Mouse (Mus musculus) granulocyte monocyte progenitor cell, adult 5-6 weeks (primary cell): ENCODE results near the gene Cd276. TPM values are rescaled to one million over a fixed set of nuclear protein-coding genes. Genes with fewer than 3 reads are reported as not detected.
"Not testable (repeated sequence)": the region's sequence is repeated elsewhere in the genome, so short reads cannot be mapped to it uniquely, and the experiment has no call there.

ENCODE experiments used
- ATAC-seq: replicated peaks from 2 replicates; pipeline ENCODE4 v1.8.0; 2016; ENCODE audit warnings: mild to moderate bottlenecking, moderate TSS enrichment, inconsistent platforms; ENCODE audit not compliant: poor library complexity, severe bottlenecking
- total RNA-seq, 2 experiments: library from RNA; stranded (forward) in 1 of 2; stranded (reverse) in 1 of 2; fragments of 200-712, 200-1000 nt in 1 of 2; fragments of >200 nt in 1 of 2; fragmentation: Nextera tagmentation in 1 of 2; gene quantifications; 2 replicates each; pipeline ENCODE4 v1.2.3; 2014 to 2017

Gene Cd276
- total RNA-seq (2014; fragmentation: Nextera tagmentation) (not detected in 2 replicates), total RNA-seq (2017) (not detected in 2 replicates)

GRCm38 (mm10) chr9:58554908-58555684 lies at the start of gene Cd276:
Gene Cd276, minus strand, starts transcription at chr9:58555437.
- 0 out of 2 replicates have a peak, but pooled peaks have one; percentile 16 for ATAC-seq

DNA sequence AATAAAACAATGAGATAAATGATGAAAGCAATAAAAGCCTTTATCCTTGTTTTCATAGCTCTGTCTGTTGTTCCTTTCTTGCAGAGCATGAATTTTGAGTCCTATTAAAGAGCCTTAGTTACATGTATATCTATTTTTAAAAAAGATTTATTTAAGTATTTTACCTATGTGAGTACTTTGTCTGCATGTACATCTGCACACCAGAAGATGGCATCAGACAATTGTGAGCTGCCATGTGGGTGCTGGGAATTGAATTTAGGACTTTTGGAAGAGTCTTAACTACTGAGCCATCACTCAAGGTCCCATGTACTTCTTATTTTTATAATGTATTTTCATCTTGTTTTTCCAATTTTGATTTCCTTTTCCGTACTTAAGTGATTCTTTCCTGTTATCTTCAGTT lies 40.1 kb upstream of the Cd276 start:
- ATAC-seq = no peak

- no peak; the same call in 1 of the 2 replicates for ATAC-seq
Observed at GRCm38 (mm10) chr9:58588657-58589056, 33.4 kb upstream of the Cd276 start.

DNA sequence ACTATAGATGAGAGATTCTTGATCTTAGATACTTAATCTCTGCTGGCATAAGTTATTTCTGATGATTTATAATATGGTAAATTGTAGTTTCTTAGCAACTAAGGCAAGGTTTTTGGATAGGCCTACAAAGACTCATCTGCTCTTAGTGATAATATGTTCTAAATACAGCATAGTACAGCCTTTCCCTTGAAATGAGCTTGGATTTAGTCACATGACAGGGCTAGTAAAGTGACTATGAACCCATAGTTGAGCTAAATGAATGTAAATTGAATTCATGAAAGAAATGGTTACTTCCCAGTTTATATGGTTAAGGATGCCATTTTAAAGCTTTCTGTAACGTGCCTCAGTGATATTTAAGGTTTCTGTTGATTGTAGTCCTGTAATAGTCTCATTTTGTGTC lies 29.1 kb upstream of the Cd276 start:
- no peak for ATAC-seq

GRCm38 (mm10) chr9:58583267-58583641 lies 28.0 kb upstream of the Cd276 start:
- peak; percentile 56 for ATAC-seq

- no peak; the same call in 1 of the 2 replicates for ATAC-seq
Observed at GRCm38 (mm10) chr9:58582581-58583266, 27.5 kb upstream of the Cd276 start.

DNA sequence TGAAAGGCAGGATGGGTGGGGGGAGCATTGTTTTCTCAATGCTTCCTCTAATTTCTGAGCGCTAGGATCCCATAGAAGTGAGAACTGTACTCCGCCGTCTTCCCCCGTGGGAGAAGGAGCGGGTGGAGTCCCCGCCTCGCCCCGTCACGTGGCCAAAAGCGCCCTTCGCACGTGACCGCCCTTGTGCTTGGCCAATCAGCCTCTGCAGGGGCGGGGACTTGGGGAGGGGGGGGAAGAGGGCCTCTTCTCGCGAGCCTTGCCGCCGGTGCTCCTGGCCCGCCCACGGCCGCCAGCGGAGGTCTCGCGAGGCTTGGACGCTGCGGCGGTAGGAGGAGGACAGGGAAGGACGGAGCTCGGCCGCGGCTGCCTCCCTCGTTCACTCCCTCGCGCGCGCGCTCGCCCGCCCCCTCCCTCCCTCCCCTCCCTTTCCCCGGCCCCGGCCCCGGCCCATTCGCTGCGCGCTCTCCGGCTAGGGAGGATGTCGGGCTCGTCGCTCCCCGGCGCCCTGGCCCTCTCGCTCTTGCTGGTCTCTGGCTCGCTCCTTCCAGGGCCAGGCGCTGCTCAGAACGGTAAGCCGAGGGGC lies 26.8 kb upstream of the Cd276 start, which contains the start of gene Nptn:
Gene Nptn, plus strand, starts transcription at position 283 of the 583 bp plus-strand sequence.
- peak; percentile 79 for ATAC-seq

- no peak for ATAC-seq
Observed at GRCm38 (mm10) chr9:58581283-58581930, 26.2 kb upstream of the Cd276 start.

- not testable (repeated sequence) for ATAC-seq
Observed at GRCm38 (mm10) chr9:58580453-58581195, 25.4 kb upstream of the Cd276 start.

GRCm38 (mm10) chr9:58578669-58579068 lies 23.4 kb upstream of the Cd276 start:
- ATAC-seq = peak; percentile 36

- ATAC-seq = no peak
Observed at GRCm38 (mm10) chr9:58571001-58571400, 15.8 kb upstream of the Cd276 start.

DNA sequence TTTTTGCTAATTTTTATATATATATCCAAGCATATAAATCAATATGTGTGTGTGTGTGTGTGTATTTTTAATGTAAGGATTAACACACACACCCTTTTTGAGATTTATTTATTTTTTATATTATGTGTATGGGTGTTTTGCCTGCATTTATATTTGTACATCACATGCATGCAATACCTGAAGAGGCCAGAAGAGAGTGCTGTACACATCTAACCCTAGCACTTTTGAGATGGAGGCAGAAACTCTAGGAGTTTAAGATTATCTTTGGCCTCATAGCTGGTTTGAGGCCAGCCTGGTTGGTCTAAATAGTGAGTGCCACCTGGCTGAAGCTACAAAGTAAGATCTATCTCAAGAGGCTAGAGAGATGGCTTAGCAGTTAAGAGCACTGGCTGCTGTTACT lies 12.4 kb upstream of the Cd276 start:
- 0 out of 2 replicates have a peak, but pooled peaks have one; percentile 48 for ATAC-seq

GRCm38 (mm10) chr9:58565945-58566344 lies 10.7 kb upstream of the Cd276 start:
- ATAC-seq = not testable (repeated sequence)

- ATAC-seq = peak; percentile 94
Observed at GRCm38 (mm10) chr9:58560211-58560610, 5.0 kb upstream of the Cd276 start.

GRCm38 (mm10) chr9:58557457-58558455 lies 2.5 kb upstream of the Cd276 start:
- no peak for ATAC-seq

DNA sequence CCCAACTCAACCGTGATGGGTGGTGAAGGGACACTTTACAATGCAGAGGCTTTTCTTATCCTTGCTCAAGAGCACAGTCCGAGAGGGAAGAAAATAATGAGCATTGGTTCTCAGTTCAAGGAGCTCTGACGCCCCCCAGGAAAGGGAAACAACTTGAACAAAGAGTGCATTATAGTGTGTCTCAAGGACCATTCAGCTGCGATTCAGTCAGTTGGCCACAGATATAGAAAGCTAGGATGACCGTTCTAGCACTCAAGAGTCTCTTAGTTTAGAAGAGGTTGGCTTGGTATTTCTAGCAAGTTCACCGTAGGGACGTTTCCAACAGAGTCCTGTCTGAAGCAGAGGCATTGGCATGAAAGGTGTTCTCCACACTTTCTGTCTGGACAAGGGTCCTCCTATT lies 1.4 kb upstream of the Cd276 start:
- no peak for ATAC-seq

GRCm38 (mm10) chr9:58555685-58556414 lies 613 bp upstream of the Cd276 start:
- no peak for ATAC-seq
